Mouse (Mus musculus) neural tube, embryonic 13.5 days (tissue): Measurements from ENCODE around the gene Abraxas2. TPM values are rescaled to one million over a fixed set of nuclear protein-coding genes. Genes with fewer than 3 reads are reported as not detected.

ENCODE experiments used
- ATAC-seq: fragments of 200-750 bp; cut with Nextera tagmentation; 2 replicates; pipeline ENCODE4 v1.8.0; 2017; ENCODE audit warnings: low read depth, mild to moderate bottlenecking, moderate TSS enrichment, moderate library complexity
- H3K27ac ChIP-seq: fragments of 300-500 bp; sonication (generic); replicated peaks from 2 replicates; pipeline ENCODE4 v1.5.1; 2015; ENCODE audit warnings: moderate library complexity, mild to moderate bottlenecking, inconsistent platforms
- H3K27me3 ChIP-seq: fragments of 300-500 bp; sonication (generic); 2 replicates; pipeline ENCODE4 v1.6.1; 2015; ENCODE audit warnings: mild to moderate bottlenecking, inconsistent platforms
- H3K36me3 ChIP-seq: fragments of 300-500 bp; sonication (generic); 2 replicates; pipeline ENCODE4 v1.6.1; 2015; ENCODE audit warnings: mild to moderate bottlenecking, inconsistent platforms
- H3K4me1 ChIP-seq: fragments of 300-500 bp; sonication (generic); replicated peaks from 2 replicates; pipeline ENCODE4 v1.6.1; 2015; ENCODE audit warnings: inconsistent platforms
- H3K4me2 ChIP-seq: fragments of 300-500 bp; sonication (generic); 2 replicates; pipeline ENCODE4 v1.6.1; 2015; ENCODE audit warnings: inconsistent platforms, mild to moderate bottlenecking, moderate library complexity
- H3K4me3 ChIP-seq: fragments of 300-500 bp; sonication (generic); 2 replicates; pipeline ENCODE4 v1.5.1; 2015; ENCODE audit warnings: mild to moderate bottlenecking, inconsistent platforms
- H3K9ac ChIP-seq: fragments of 300-500 bp; sonication (generic); 2 replicates; pipeline ENCODE4 v1.6.1; 2015; ENCODE audit warnings: moderate library complexity, mild to moderate bottlenecking, inconsistent platforms
- H3K9me3 ChIP-seq: fragments of 300-500 bp; sonication (generic); 2 replicates; pipeline ENCODE4 v1.6.1; 2016; ENCODE audit warnings: inconsistent platforms
- WGBS: fragments of 180-500 bp; shearing (Covaris S2); methylation state at CpG from one replicate; pipeline ENCODE4 v1.1.7; 2015; 5-methylcytosine and 5-hydroxymethylcytosine counted together
- polyA plus RNA-seq: library from polyadenylated mRNA; unstranded; fragments of >200 nt; fragmentation: Nextera tagmentation; extraction: Ambion mirVana; gene quantifications from 2 replicates; pipeline ENCODE4 v1.2.1, GENCODE M21; 2015

Gene Abraxas2
- polyA plus RNA-seq, 1 experiment from 2014 or later, result 35.1 TPM

DNA sequence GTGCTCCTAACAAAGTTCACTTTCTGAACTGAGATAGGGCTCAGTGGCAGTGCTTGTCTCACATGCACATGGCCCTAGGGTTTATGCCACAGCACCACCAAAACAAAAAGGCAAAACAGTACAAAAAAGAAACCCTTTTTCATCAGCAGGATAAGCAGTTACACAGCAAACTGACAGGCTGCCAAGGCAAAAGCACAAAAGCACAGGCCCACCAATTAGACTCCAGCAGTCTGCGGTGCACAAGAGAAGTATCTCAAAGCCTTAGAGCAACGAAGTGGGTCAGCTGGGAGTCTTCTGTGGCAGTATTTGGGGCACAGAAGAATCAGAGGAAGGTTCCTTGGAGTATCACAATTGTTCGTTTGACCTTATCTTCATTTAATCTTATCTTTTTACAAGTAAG is 38.3 kb upstream of the Abraxas2 start:
- H3K36me3 ChIP-seq, result peaks cover 5% of the 10 kb centered on the region
- no peak overlapping the region for H3K9ac ChIP-seq
- no peaks in the 10 kb centered on the region for H3K27me3 ChIP-seq
- 72% methylated on average over 3 of the region's 3 CpGs for WGBS
- no peak for ATAC-seq
- no peak overlapping the region for H3K4me3 ChIP-seq
- no peak overlapping the region for H3K4me2 ChIP-seq
- H3K9me3 ChIP-seq, result no peaks in the 10 kb centered on the region
- peaks cover 7% of the 10 kb centered on the region for H3K4me1 ChIP-seq
- H3K27ac ChIP-seq, result no peak overlapping the region

DNA sequence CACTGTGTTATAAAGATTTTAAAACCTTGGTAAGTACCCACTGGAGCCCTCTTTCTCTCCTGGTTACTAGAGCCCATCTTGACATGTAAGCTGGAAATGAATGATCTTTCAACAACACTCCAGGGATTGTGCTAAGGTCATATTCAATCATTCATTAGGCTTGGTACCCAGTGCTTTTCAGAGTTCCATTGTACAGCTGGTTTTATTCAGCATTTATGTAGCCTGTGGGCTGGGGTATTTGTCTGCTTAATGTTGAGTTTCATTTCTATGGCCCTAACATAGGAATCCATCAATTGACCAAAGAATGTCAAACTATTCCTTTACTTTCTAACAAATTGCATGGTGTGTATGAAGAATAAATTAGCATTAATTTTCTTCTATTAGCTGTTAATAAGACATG is 35.2 kb upstream of the Abraxas2 start:
- Histone ChIP-seq H3K27me3 (no peaks in the 10 kb centered on the region), H3K36me3 (peaks cover 28% of the 10 kb centered on the region), H3K4me2 (no peak overlapping the region), H3K27ac (no peak overlapping the region), H3K4me1 (peaks cover 7% of the 10 kb centered on the region), H3K9ac (no peak overlapping the region), H3K9me3 (no peaks in the 10 kb centered on the region), H3K4me3 (no peak overlapping the region)
- no peak for ATAC-seq

DNA sequence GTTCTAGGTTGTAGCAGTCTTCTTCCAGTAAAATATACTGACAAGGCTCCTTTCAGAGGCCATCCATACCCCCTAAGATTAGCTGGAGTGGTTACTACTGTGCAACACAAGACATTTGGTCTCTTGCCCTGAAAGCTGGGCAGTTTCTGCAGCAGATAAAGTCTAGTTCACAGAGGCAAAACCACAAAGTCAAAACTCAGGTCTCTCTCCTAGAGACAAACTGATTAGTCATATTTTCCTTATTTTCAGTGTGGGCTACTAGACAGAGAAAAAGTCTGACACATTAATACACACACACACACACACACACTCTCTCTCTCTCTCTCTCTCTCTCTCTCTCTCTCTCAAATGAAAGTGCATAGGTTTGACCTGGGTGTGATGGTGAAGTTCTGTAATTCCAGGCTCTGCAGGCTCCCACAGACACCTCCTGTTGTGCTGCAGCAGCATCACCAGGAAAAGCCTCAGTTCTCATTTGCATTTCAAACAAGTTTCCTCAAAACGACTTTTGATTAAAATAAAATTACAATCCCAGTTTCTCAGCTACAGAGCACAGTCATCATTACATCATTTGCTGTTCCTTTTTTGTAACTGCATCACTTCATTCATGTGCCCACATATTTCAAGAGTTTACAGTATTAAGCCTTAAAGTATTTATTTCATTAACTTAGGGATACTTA is 34.5 kb upstream of the Abraxas2 start:
- Histone ChIP-seq H3K4me1 (peaks cover 7% of the 10 kb centered on the region), H3K9ac (no peak overlapping the region), H3K27ac (no peak overlapping the region), H3K36me3 (peaks cover 29% of the 10 kb centered on the region), H3K9me3 (no peaks in the 10 kb centered on the region), H3K4me3 (no peak overlapping the region), H3K4me2 (no peak overlapping the region), H3K27me3 (no peaks in the 10 kb centered on the region)
- 11% methylated on average over 1 of the region's 1 CpGs for WGBS
- no peak for ATAC-seq

GRCm38 (mm10) chr7:132830955-132831354 is 28.1 kb upstream of the Abraxas2 start:
- Histone ChIP-seq H3K36me3 (peaks cover 58% of the 10 kb centered on the region), H3K9me3 (no peaks in the 10 kb centered on the region), H3K4me3 (no peak overlapping the region), H3K27me3 (no peaks in the 10 kb centered on the region), H3K27ac (no peak overlapping the region), H3K4me1 (no peaks in the 10 kb centered on the region), H3K4me2 (no peak overlapping the region), H3K9ac (no peak overlapping the region)
- 58% methylated on average over 4 of the region's 4 CpGs for WGBS
- ATAC-seq, result no peak

- Histone ChIP-seq H3K4me1 (no peaks in the 10 kb centered on the region), H3K27me3 (no peaks in the 10 kb centered on the region), H3K27ac (no peak overlapping the region), H3K9ac (no peak overlapping the region), H3K4me2 (no peak overlapping the region), H3K36me3 (peaks cover 51% of the 10 kb centered on the region), H3K4me3 (no peak overlapping the region), H3K9me3 (no peaks in the 10 kb centered on the region)
- 70% methylated on average over 5 of the region's 5 CpGs for WGBS
- no peak for ATAC-seq
These were observed 17.7 kb upstream of the Abraxas2 start for GRCm38 (mm10) chr7:132841287-132841686.

DNA sequence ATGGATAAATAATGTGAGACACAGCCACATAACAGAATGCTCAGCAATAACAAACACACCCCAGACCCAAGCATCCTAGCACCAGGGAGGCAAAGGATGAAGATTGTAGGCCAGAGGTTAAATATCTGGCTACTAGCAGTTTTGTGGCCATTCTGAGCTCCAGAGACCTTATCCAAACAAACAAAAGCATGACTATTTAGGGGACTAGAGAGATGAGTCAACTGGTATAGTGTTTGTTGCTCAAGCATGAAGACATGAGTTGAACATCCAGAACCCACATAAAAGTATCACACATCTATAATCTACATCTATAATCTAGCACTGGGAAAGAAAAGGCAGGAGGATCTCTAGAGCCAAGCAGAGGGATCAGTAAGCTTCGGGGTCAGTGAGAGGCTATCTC is 16.6 kb upstream of the Abraxas2 start:
- Histone ChIP-seq H3K9me3 (no peaks in the 10 kb centered on the region), H3K36me3 (peaks cover 52% of the 10 kb centered on the region), H3K9ac (no peak overlapping the region), H3K4me2 (no peak overlapping the region), H3K27ac (no peak overlapping the region), H3K4me3 (no peak overlapping the region), H3K4me1 (no peaks in the 10 kb centered on the region), H3K27me3 (no peaks in the 10 kb centered on the region)
- no peak for ATAC-seq
- WGBS, result 90% methylated on average over 1 of the region's 1 CpGs

DNA sequence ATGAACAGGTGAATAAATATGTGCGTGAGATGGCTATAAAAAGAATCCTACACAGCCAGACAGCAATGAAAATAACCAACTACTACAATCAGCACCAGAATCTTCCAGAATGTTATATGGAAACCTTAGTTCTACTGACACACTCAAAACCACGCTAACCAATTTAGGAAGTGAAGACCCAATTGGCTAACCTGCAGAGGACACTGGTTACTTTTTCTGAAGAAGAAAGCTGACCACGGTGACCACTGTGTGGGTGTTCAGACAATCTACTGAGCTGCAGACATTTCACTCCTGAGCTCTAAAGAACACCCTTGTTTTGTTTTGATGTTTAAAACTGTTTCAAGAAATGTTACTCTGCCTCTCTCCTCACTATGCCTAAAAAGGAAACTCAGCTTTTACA is 15.9 kb upstream of the Abraxas2 start:
- Histone ChIP-seq H3K27me3 (no peaks in the 10 kb centered on the region), H3K4me2 (no peak overlapping the region), H3K9ac (no peak overlapping the region), H3K4me3 (no peak overlapping the region), H3K4me1 (no peaks in the 10 kb centered on the region), H3K36me3 (peaks cover 54% of the 10 kb centered on the region), H3K9me3 (no peaks in the 10 kb centered on the region), H3K27ac (no peak overlapping the region)
- 93% methylated on average over 3 of the region's 3 CpGs for WGBS
- ATAC-seq, result no peak

DNA sequence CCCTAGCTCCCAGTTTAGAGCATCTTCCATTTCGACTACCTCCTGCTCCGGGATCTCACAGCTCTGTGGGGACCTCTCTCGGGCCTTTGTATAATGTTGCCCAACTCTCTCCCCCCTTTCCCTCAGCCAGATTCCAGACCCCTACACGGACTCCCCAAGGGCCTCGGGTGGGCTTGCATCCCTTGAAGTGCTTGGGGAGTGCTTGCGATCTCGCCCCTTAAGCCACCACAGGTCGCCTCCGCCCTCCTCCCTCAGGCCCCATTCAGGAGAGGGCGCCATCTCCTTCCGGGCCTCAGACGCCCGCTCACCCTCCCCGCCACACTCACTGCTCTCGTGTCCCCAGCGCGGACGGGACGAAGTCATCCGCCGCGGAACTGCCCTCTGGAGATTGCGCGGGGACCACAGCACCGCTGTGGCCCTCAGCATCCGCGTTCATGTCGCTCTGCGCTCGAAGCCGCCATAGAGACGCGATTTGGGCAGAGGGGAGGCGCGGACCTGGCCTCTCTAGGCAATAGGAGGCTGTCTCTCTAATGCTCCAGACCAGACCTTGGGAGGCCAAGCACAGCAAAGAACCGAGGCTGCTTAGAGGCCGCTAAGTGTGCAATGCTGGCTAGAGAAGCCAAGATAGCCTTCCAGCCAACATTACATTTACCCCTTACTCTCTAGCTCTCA is 6.7 kb upstream of the Abraxas2 start, which contains the start of gene Eef1akmt2:
Gene Eef1akmt2, minus strand, starts transcription at position 501 of the 672 bp plus-strand sequence.
- ATAC-seq, result peak; percentile 97
- under 1% methylated on average over 37 of the region's 37 CpGs for WGBS

GRCm38 (mm10) chr7:132853361-132853760 is 5.7 kb upstream of the Abraxas2 start:
- H3K27ac ChIP-seq, result no peak overlapping the region
- H3K36me3 ChIP-seq, result peaks cover 21% of the 10 kb centered on the region
- H3K27me3 ChIP-seq, result no peaks in the 10 kb centered on the region
- H3K9ac ChIP-seq, result no peak overlapping the region
- no peaks in the 10 kb centered on the region for H3K9me3 ChIP-seq
- ATAC-seq, result no peak
- 86% methylated on average over 6 of the region's 6 CpGs for WGBS
- no peak overlapping the region for H3K4me3 ChIP-seq
- peaks cover 14% of the 10 kb centered on the region for H3K4me1 ChIP-seq
- no peak overlapping the region for H3K4me2 ChIP-seq

More for the DNA sequence above, 6.7 kb upstream of the Abraxas2 start, which contains the start of gene Eef1akmt2:
- Histone ChIP-seq H3K27ac (peak within 1 kb of the TSS; percentile 98), H3K4me3 (peak within 1 kb of the TSS; percentile 67), H3K36me3 (peaks cover 30% of the 10 kb centered on the region), H3K27me3 (no peaks in the 10 kb centered on the region), H3K4me2 (peak within 1 kb of the TSS; percentile 67), H3K9me3 (no peaks in the 10 kb centered on the region), H3K9ac (peak within 1 kb of the TSS; percentile 80), H3K4me1 (peaks cover 14% of the 10 kb centered on the region)

- peaks cover 15% of the 10 kb centered on the region for H3K36me3 ChIP-seq
- no peak for ATAC-seq
- peaks cover 18% of the 10 kb centered on the region for H3K4me1 ChIP-seq
- no peaks in the 10 kb centered on the region for H3K9me3 ChIP-seq
- no peak overlapping the region for H3K9ac ChIP-seq
- no peaks in the 10 kb centered on the region for H3K27me3 ChIP-seq
- WGBS, result 72% methylated on average over 4 of the region's 4 CpGs
- H3K4me3 ChIP-seq, result no peak overlapping the region
- no peak overlapping the region for H3K4me2 ChIP-seq
- H3K27ac ChIP-seq, result no peak overlapping the region
These were observed 5.1 kb upstream of the Abraxas2 start for GRCm38 (mm10) chr7:132853946-132854345.

DNA sequence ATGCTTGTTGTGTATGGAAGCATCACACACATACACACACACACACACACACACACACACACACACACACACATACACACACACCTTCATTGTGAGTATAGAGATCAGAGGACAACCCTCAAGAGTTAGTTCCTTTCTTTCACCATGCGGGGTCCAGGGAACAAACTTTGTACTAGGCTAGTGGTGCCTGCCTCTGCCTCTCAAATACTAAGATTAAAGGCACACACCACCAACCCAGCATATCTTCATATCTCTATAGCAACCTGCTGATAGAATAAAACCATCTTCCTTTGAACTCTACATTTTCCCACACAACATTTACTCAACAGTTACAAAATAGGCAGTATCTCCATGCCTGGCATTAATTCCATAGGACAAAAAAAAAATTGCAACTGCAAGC is 2.9 kb upstream of the Abraxas2 start:
- Histone ChIP-seq H3K4me1 (peaks cover 27% of the 10 kb centered on the region), H3K9me3 (no peaks in the 10 kb centered on the region), H3K36me3 (no peaks in the 10 kb centered on the region), H3K27me3 (no peaks in the 10 kb centered on the region), H3K27ac (no peak overlapping the region), H3K4me2 (no peak overlapping the region), H3K4me3 (no peak overlapping the region), H3K9ac (no peak overlapping the region)
- 69% methylated on average over 1 of the region's 1 CpGs for WGBS
- ATAC-seq, result no peak

- ATAC-seq, result no peak
- WGBS, result 71% methylated on average over 5 of the region's 5 CpGs
- no peaks in the 10 kb centered on the region for H3K27me3 ChIP-seq
These were observed 899 bp upstream of the Abraxas2 start for GRCm38 (mm10) chr7:132858043-132858608.

More at GRCm38 (mm10) chr7:132858043-132858608, 899 bp upstream of the Abraxas2 start:
- Histone ChIP-seq H3K9ac (no peak overlapping the region), H3K9me3 (no peaks in the 10 kb centered on the region), H3K36me3 (no peaks in the 10 kb centered on the region), H3K4me2 (no peak overlapping the region), H3K4me3 (no peak overlapping the region), H3K27ac (no peak overlapping the region), H3K4me1 (peaks cover 19% of the 10 kb centered on the region)
